Mouse (Mus musculus) heart, embryonic 16.5 days (tissue): ENCODE measurements around the gene Slc16a5. TPM values are rescaled to one million over a fixed set of nuclear protein-coding genes. Genes with fewer than 3 reads are reported as not detected.

Experiments
- ATAC-seq: fragments of 200-750 bp; cut with Nextera tagmentation; replicated peaks from 2 replicates; pipeline ENCODE4 v1.8.0; 2017; ENCODE audit warnings: moderate number of reproducible peaks; ENCODE audit not compliant: insufficient read depth, low FRiP score; ENCODE audit errors: extremely low read depth
- H3K27ac ChIP-seq: fragments of 300-500 bp; sonication (generic); 2 replicates; pipeline ENCODE4 v1.5.1; 2014; ENCODE audit warnings: mild to moderate bottlenecking, low read length, control low read depth, moderate library complexity
- H3K27me3 ChIP-seq: fragments of 300-500 bp; sonication (generic); 2 replicates; pipeline ENCODE4 v1.6.1; 2014; ENCODE audit warnings: low read length, mixed read lengths; ENCODE audit not compliant: control insufficient read depth, insufficient read depth
- H3K36me3 ChIP-seq: fragments of 300-500 bp; sonication (generic); 2 replicates; pipeline ENCODE4 v1.6.1; 2014; ENCODE audit not compliant: control insufficient read depth, insufficient read depth
- H3K4me1 ChIP-seq: fragments of 300-500 bp; sonication (generic); 2 replicates; pipeline ENCODE4 v1.6.1; 2014; ENCODE audit warnings: low read length, mixed read lengths; ENCODE audit not compliant: control insufficient read depth, insufficient read depth
- H3K4me2 ChIP-seq: fragments of 300-500 bp; sonication (generic); 2 replicates; pipeline ENCODE4 v1.6.1; 2014; ENCODE audit warnings: low read depth, mild to moderate bottlenecking, control low read depth, low read length
- H3K4me3 ChIP-seq: fragments of 300-500 bp; sonication (generic); 2 replicates; pipeline ENCODE4 v1.5.1; 2014; ENCODE audit warnings: mild to moderate bottlenecking, control low read depth, low read length
- H3K9ac ChIP-seq: fragments of 300-500 bp; sonication (generic); 2 replicates; pipeline ENCODE4 v1.6.1; 2014; ENCODE audit warnings: low read length, control low read depth
- H3K9me3 ChIP-seq: fragments of 300-500 bp; sonication (generic); replicated peaks from 2 replicates; pipeline ENCODE4 v1.6.1; 2016; ENCODE audit warnings: low read length; ENCODE audit not compliant: control insufficient read depth
- WGBS: fragments of 180-500 bp; shearing (Covaris S2); extraction: QIAGEN DNeasy Blood & Tissue Kit; methylation state at CpG from one replicate; pipeline ENCODE4 v1.1.7; 2014; 5-methylcytosine and 5-hydroxymethylcytosine counted together
- polyA plus RNA-seq: library from polyadenylated mRNA; unstranded; fragments of >200 nt; fragmentation: Nextera tagmentation; extraction: Ambion mirVana; gene quantifications from 2 replicates; pipeline ENCODE4 v1.2.1, GENCODE M21; 2015

The Slc16a5 gene
- polyA plus RNA-seq, 1 experiment from 2014 or later, result 12.9 TPM

- no peak overlapping the region for H3K4me3 ChIP-seq
- H3K27ac ChIP-seq, result peak overlapping the region; percentile 44
- no peaks in the 10 kb centered on the region for H3K9me3 ChIP-seq
- 35% methylated on average over 20 of the region's 20 CpGs for WGBS
- peak; percentile 71 for ATAC-seq
- 0 out of 2 replicates have a peak overlapping the region, but pooled peaks have one; percentile 8 for H3K4me2 ChIP-seq
- peak overlapping the region; percentile 18; the same call in 1 of the 2 replicates for H3K9ac ChIP-seq
- no peaks in the 10 kb centered on the region for H3K27me3 ChIP-seq
- H3K36me3 ChIP-seq, result peaks cover 37% of the 10 kb centered on the region
- H3K4me1 ChIP-seq, result peaks cover 3% of the 10 kb centered on the region; the same call in 1 of the 2 replicates
These were observed 34.6 kb upstream of the Slc16a5 start for GRCm38 (mm10) chr11:115427482-115428331.

GRCm38 (mm10) chr11:115429307-115429706, 33.0 kb upstream of the Slc16a5 start:
- Histone ChIP-seq H3K4me2 (no peak overlapping the region), H3K27me3 (no peaks in the 10 kb centered on the region), H3K4me3 (no peak overlapping the region), H3K36me3 (peaks cover 37% of the 10 kb centered on the region), H3K27ac (no peak overlapping the region), H3K9ac (no peak overlapping the region), H3K4me1 (peaks cover 3% of the 10 kb centered on the region; the same call in 1 of the 2 replicates), H3K9me3 (no peaks in the 10 kb centered on the region)
- 81% methylated on average over 7 of the region's 7 CpGs for WGBS
- ATAC-seq, result no peak

- no peak for ATAC-seq
- no peak overlapping the region for H3K4me2 ChIP-seq
- no peak overlapping the region for H3K4me3 ChIP-seq
- peaks cover 28% of the 10 kb centered on the region for H3K36me3 ChIP-seq
- peaks cover 9% of the 10 kb centered on the region for H3K4me1 ChIP-seq
- 90% methylated on average over 6 of the region's 6 CpGs for WGBS
- no peaks in the 10 kb centered on the region for H3K27me3 ChIP-seq
- H3K27ac ChIP-seq, result no peak overlapping the region
- H3K9ac ChIP-seq, result no peak overlapping the region
- H3K9me3 ChIP-seq, result no peaks in the 10 kb centered on the region
These were observed 31.7 kb upstream of the Slc16a5 start for GRCm38 (mm10) chr11:115430561-115430960.

GRCm38 (mm10) chr11:115432814-115433213, 29.5 kb upstream of the Slc16a5 start:
- H3K4me2 ChIP-seq, result no peak overlapping the region
- no peak overlapping the region for H3K27ac ChIP-seq
- H3K4me1 ChIP-seq, result peaks cover 12% of the 10 kb centered on the region
- peaks cover 28% of the 10 kb centered on the region for H3K36me3 ChIP-seq
- H3K9ac ChIP-seq, result no peak overlapping the region
- H3K27me3 ChIP-seq, result no peaks in the 10 kb centered on the region
- WGBS, result 71% methylated on average over 4 of the region's 4 CpGs
- ATAC-seq, result no peak
- H3K9me3 ChIP-seq, result no peaks in the 10 kb centered on the region
- H3K4me3 ChIP-seq, result no peak overlapping the region

GRCm38 (mm10) chr11:115433342-115433741, 28.9 kb upstream of the Slc16a5 start:
- H3K36me3 ChIP-seq, result peaks cover 28% of the 10 kb centered on the region
- H3K4me3 ChIP-seq, result no peak overlapping the region
- H3K9me3 ChIP-seq, result no peaks in the 10 kb centered on the region
- H3K4me2 ChIP-seq, result no peak overlapping the region
- WGBS, result 82% methylated on average over 6 of the region's 6 CpGs
- no peak for ATAC-seq
- H3K27me3 ChIP-seq, result no peaks in the 10 kb centered on the region
- peaks cover 12% of the 10 kb centered on the region for H3K4me1 ChIP-seq
- H3K9ac ChIP-seq, result no peak overlapping the region
- H3K27ac ChIP-seq, result no peak overlapping the region

- peak overlapping the region; percentile 70 for H3K9ac ChIP-seq
- WGBS, result 7% methylated on average over 31 of the region's 31 CpGs
- H3K36me3 ChIP-seq, result peaks cover 12% of the 10 kb centered on the region; the same call in 1 of the 2 replicates
- H3K9me3 ChIP-seq, result 0 out of 2 replicates have a peak, but pooled peaks cover 2% of the 10 kb centered on the region
- ATAC-seq, result peak; percentile 50; the same call in 1 of the 2 replicates
- H3K4me2 ChIP-seq, result peak overlapping the region; percentile 75
- H3K27ac ChIP-seq, result 0 out of 2 replicates have a peak overlapping the region, but pooled peaks have one; percentile 13
- peak overlapping the region; percentile 48 for H3K4me3 ChIP-seq
- no peaks in the 10 kb centered on the region for H3K27me3 ChIP-seq
- H3K4me1 ChIP-seq, result peaks cover 12% of the 10 kb centered on the region
These were observed 26.5 kb upstream of the Slc16a5 start for GRCm38 (mm10) chr11:115435596-115436337.

- Histone ChIP-seq H3K27me3 (no peaks in the 10 kb centered on the region), H3K27ac (no peak overlapping the region), H3K4me2 (no peak overlapping the region), H3K9me3 (0 out of 2 replicates have a peak, but pooled peaks cover 2% of the 10 kb centered on the region), H3K4me1 (peaks cover 12% of the 10 kb centered on the region), H3K36me3 (no peaks in the 10 kb centered on the region), H3K4me3 (no peak overlapping the region), H3K9ac (no peak overlapping the region)
- ATAC-seq, result no peak
- WGBS, result 62% methylated on average over 5 of the region's 5 CpGs
These were observed 24.6 kb upstream of the Slc16a5 start for GRCm38 (mm10) chr11:115437571-115438122.

GRCm38 (mm10) chr11:115439326-115439725, 22.9 kb upstream of the Slc16a5 start:
- Histone ChIP-seq H3K9me3 (0 out of 2 replicates have a peak, but pooled peaks cover 2% of the 10 kb centered on the region), H3K4me1 (peaks cover 12% of the 10 kb centered on the region), H3K4me3 (no peak overlapping the region), H3K4me2 (no peak overlapping the region), H3K27me3 (no peaks in the 10 kb centered on the region), H3K27ac (no peak overlapping the region), H3K36me3 (no peaks in the 10 kb centered on the region), H3K9ac (no peak overlapping the region)
- 81% methylated on average over 3 of the region's 3 CpGs for whole genome bisulfite sequencing
- ATAC-seq, result no peak
